Mouse (Mus musculus) heart, embryonic 10.5 days (tissue): Measurements from ENCODE around the gene Gabbr2. TPM values are rescaled to one million over a fixed set of nuclear protein-coding genes. Genes with fewer than 3 reads are reported as not detected.

ENCODE experiments used
- DNase-seq: peaks from one replicate; pipeline ENCODE4 v3.0.0-alpha.2; 2017; ENCODE audit warnings: low spot score
- H3K27ac ChIP-seq: fragments of 300-500 bp; sonication (generic); 2 replicates; pipeline ENCODE4 v1.5.1; 2016; ENCODE audit warnings: mild to moderate bottlenecking
- H3K27me3 ChIP-seq: fragments of 300-500 bp; sonication (generic); 2 replicates; pipeline ENCODE4 v1.6.1; 2016; ENCODE audit warnings: mild to moderate bottlenecking; ENCODE audit not compliant: poor library complexity, insufficient read depth, severe bottlenecking
- H3K36me3 ChIP-seq: fragments of 300-500 bp; sonication (generic); 2 replicates; pipeline ENCODE4 v1.6.1; 2016; ENCODE audit warnings: mild to moderate bottlenecking, moderate library complexity
- H3K4me1 ChIP-seq: fragments of 300-500 bp; sonication (generic); 2 replicates; pipeline ENCODE4 v1.6.1; 2016; ENCODE audit warnings: mild to moderate bottlenecking
- H3K4me3 ChIP-seq: fragments of 300-500 bp; sonication (generic); 2 replicates; pipeline ENCODE4 v1.5.1; 2016; ENCODE audit warnings: mild to moderate bottlenecking, moderate library complexity
- H3K9me3 ChIP-seq: fragments of 300-500 bp; sonication (generic); 2 replicates; pipeline ENCODE4 v1.6.1; 2016; ENCODE audit warnings: mild to moderate bottlenecking, moderate library complexity
- WGBS: fragments of 180-500 bp; shearing (Covaris S2); methylation state at CpG from one replicate; pipeline ENCODE4 v1.1.7; 2016; 5-methylcytosine and 5-hydroxymethylcytosine counted together
- polyA plus RNA-seq: library from polyadenylated mRNA; unstranded; fragments of >200 nt; fragmentation: Nextera tagmentation; extraction: Ambion mirVana; gene quantifications from 2 replicates; pipeline ENCODE4 v1.2.1, GENCODE M21; 2016

Gabbr2 gene
- polyA plus RNA-seq, 1 experiment from 2014 or later, result 0.13 TPM

DNA sequence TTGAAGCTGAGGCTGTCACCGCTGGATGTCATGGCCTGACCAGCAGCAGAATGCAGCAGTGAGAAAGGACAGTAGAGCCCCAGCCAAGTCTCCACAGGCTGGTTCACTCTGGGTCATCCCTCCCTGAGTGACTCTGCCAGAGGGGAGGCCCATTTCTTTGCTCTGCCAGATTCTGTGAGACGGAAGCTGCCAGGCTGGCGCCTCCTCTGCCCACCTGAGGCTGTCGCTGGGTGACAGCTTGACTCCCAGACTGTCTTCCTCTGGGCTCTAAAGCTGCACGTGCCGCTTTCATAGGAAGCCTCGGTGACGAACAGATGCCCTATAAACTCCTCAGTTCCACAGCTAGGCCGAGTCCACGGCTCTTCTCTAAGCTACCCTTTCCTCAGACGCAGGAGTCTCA is 264.5 kb downstream of the Gabbr2 start:
- H3K27ac ChIP-seq, result no peak overlapping the region
- peaks cover 20% of the 10 kb centered on the region; the same call in 1 of the 2 replicates for H3K4me1 ChIP-seq
- no peak for DNase-seq
- 80% methylated on average over 11 of the region's 11 CpGs for WGBS
- H3K4me3 ChIP-seq, result no peak overlapping the region
- no peaks in the 10 kb centered on the region for H3K36me3 ChIP-seq
- H3K9me3 ChIP-seq, result no peaks in the 10 kb centered on the region
- H3K27me3 ChIP-seq, result peaks cover 24% of the 10 kb centered on the region

DNA sequence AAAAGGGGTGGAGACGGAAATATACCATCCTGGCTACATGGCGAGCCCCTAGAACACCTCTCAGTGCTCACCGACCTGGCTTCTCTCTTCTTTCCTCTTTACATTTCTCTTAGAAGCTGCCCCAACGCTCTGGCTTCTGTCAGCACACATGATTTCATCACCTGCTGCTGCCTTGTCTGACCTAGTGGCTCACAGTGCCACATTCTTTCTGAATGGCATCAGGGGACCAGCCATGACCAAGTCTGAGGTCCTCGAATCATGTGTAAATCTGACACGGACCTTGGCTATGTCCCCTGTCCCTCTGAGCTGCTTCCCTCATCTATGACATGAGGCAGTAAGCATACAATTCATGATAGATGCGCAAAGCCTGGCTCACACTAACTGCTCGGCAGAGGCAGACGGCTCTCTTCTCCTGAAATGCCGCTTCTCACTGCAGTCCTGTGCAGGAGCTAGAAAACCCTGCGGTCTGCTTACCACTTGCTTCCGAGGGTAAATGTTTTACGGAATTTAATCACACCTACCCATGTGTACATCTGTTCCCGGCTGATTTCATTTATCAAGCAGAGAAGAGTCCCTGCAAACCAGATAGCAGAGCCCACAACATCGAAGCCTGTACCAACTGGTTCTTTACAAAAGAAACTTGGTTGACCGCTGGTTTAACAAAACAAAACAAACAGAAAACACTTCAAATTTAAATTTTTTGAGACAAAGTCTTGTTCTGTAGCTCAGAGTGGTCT is 270.7 kb downstream of the Gabbr2 start:
- H3K27ac ChIP-seq, result no peak overlapping the region; the same call in 1 of the 2 replicates
- 50% methylated on average over 16 of the region's 16 CpGs for WGBS

DNA sequence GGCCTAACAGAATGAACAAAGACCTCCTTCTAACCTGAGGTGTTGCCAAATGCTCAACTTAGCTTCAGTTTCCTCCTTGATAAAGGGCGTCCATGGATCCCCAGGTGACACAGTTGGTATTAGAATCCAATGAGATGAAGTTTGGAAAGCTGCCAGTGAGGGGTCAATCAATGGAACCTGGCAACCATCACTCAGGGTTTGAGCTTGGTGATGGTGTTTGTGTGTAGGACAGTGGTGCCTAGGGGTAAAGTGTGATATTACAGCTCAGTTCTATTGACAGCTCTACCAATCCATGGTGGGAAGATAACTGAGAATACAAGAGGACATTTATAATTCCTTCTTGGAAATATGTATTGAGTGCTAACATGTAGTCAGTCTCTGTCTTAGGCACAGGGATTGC is 271.6 kb downstream of the Gabbr2 start:
- DNase-seq, result no peak
- no peaks in the 10 kb centered on the region for H3K9me3 ChIP-seq
- no peak overlapping the region for H3K4me3 ChIP-seq
- WGBS, result 44% methylated on average over 1 of the region's 1 CpGs
- peaks cover 30% of the 10 kb centered on the region; the same call in 1 of the 2 replicates for H3K27me3 ChIP-seq
- H3K27ac ChIP-seq, result no peak overlapping the region
- peaks cover 30% of the 10 kb centered on the region for H3K4me1 ChIP-seq
- H3K36me3 ChIP-seq, result no peaks in the 10 kb centered on the region

More for the DNA sequence above, 270.7 kb downstream of the Gabbr2 start:
- H3K9me3 ChIP-seq, result no peaks in the 10 kb centered on the region
- H3K27me3 ChIP-seq, result peaks cover 35% of the 10 kb centered on the region; the same call in 1 of the 2 replicates
- H3K4me1 ChIP-seq, result peaks cover 28% of the 10 kb centered on the region
- no peaks in the 10 kb centered on the region for H3K36me3 ChIP-seq
- DNase-seq, result peak; percentile 84
- no peak overlapping the region for H3K4me3 ChIP-seq

DNA sequence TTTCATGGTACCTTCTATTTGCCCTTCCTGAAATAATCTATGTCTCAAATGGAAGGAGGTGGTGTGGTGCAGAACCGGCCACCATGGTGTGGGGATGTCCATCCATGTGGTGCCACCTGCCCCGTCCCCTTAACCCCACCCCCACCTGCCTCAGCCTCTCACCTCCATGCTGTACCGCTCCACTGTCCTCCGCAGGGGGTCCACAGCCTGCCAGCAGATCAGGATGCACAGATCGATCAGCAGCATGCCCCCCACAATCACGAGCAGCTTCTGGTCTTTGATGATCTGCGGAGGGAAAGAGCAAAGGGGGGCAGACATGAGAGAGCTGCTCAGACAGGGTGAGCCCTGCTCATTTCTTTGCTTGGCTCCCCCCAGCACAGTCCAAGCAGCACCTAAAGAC is 273.0 kb downstream of the Gabbr2 start:
- Histone ChIP-seq H3K27ac (no peak overlapping the region), H3K4me3 (no peak overlapping the region), H3K9me3 (no peaks in the 10 kb centered on the region), H3K27me3 (peaks cover 27% of the 10 kb centered on the region; the same call in 1 of the 2 replicates), H3K4me1 (peaks cover 30% of the 10 kb centered on the region), H3K36me3 (no peaks in the 10 kb centered on the region)
- DNase-seq, result no peak
- 31% methylated on average over 7 of the region's 7 CpGs for WGBS

DNA sequence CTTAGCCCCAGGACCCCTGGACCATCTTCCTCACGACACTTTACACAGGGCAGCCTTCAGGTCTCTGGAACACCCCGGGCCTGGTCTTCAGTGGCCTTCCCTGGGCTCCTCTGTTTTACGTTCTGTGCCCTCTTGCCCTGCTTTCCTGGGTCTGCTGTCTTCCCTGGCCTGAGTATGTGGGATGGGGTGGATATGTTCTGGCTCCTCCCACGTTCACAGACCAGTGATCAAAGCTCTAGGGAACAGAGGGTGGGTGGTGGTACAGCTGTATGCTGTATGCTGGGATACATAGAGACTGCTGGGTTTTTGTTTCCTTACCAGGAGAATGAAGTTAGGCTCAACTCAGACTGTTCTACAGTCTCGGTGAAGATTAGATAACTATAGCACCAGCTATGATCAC is 274.5 kb downstream of the Gabbr2 start:
- peaks cover 30% of the 10 kb centered on the region for H3K4me1 ChIP-seq
- H3K36me3 ChIP-seq, result no peaks in the 10 kb centered on the region
- peaks cover 24% of the 10 kb centered on the region; the same call in 1 of the 2 replicates for H3K27me3 ChIP-seq
- no peak overlapping the region for H3K27ac ChIP-seq
- 41% methylated on average over 5 of the region's 5 CpGs for WGBS
- H3K9me3 ChIP-seq, result no peaks in the 10 kb centered on the region
- DNase-seq, result no peak
- no peak overlapping the region for H3K4me3 ChIP-seq

DNA sequence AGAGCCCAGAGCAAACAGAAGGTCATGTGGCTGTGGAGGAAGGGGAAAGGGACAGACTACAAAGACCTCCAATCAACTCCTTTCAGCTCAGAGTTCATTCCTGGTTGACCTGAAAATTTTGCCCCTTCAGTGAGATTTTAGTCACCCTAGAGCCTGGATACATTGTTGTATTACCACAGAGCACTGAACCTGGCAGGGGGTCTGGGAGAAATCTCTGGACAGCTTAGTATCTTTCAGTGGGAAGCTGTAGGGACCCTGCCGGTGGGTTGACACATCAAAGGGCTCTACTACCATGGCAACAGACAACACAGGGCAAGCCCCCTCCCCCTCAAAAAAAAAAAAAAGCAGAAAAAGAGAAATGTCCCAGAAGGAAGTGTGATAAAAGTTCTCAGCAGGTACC is 275.3 kb downstream of the Gabbr2 start:
- H3K36me3 ChIP-seq, result no peaks in the 10 kb centered on the region
- no peak overlapping the region for H3K27ac ChIP-seq
- H3K4me3 ChIP-seq, result no peak overlapping the region
- DNase-seq, result no peak
- H3K9me3 ChIP-seq, result no peaks in the 10 kb centered on the region
- peaks cover 24% of the 10 kb centered on the region; the same call in 1 of the 2 replicates for H3K27me3 ChIP-seq
- WGBS, result 0% methylated on average over 1 of the region's 1 CpGs
- H3K4me1 ChIP-seq, result peaks cover 30% of the 10 kb centered on the region

DNA sequence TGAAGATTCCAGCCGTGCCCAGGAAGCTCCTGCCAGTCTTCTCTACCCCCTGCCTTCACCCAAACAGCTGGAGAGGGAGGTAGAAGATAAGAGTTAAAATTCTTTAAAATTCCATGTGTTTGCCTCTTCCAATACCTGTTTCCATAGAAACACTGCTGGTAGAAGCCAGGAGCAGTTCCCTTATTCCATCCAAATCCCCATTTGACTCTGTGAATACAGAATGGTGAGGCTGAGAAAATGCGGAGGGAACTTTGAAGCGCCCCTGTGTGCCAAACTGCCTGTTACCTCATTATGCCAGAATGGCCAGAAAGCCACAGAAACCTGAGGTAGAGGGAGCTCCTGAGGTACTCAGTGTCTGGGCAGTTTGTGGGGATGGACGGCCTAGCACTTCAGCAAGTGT is 281.1 kb downstream of the Gabbr2 start:
- Histone ChIP-seq H3K27me3 (no peaks in the 10 kb centered on the region), H3K27ac (no peak overlapping the region), H3K36me3 (no peaks in the 10 kb centered on the region), H3K4me1 (peaks cover 24% of the 10 kb centered on the region), H3K9me3 (no peaks in the 10 kb centered on the region), H3K4me3 (no peak overlapping the region)
- 60% methylated on average over 4 of the region's 4 CpGs for WGBS
- DNase-seq, result no peak

DNA sequence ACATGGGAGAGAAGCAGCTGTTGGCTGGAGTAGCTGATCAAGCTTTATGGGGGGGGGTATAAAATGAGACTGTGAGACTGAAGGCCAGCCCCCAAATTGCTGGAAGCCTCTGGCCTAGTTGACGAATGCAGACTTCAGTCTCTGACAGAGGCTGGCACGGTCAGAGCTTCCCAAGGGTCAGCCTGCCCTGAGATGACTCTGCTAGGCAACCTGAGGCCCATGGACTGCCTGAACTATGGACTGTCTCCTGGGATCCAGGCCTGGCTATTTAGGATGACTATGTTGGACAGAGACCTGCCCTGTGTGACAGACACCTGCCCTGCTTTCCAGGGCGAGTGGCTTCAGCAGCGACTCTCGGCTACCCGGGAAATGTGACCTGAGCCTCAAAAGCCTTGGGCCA is 281.7 kb downstream of the Gabbr2 start:
- no peak for DNase-seq
- no peak overlapping the region for H3K27ac ChIP-seq
- 61% methylated on average over 6 of the region's 6 CpGs for WGBS
- H3K36me3 ChIP-seq, result no peaks in the 10 kb centered on the region
- H3K9me3 ChIP-seq, result no peaks in the 10 kb centered on the region
- H3K4me1 ChIP-seq, result peaks cover 24% of the 10 kb centered on the region
- no peaks in the 10 kb centered on the region for H3K27me3 ChIP-seq
- no peak overlapping the region for H3K4me3 ChIP-seq

DNA sequence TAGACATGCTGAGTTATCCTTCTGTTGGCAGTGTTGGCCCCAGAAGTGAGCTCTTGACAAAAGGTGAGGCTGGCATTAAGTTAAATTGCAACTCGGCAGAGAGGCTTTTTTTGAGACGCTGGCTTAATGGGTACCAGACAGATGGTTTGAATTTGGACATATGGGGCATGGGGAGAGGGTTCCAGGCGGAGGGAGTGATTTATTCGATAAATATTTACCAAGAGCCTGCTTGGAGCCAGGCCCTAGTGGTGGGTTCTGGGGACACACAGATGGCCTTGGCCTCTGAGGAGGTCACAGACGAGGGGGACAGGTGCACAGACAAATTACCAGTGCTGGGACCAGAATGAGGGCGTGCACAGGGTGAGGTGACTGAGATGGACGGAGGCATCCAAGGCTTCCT is 282.2 kb downstream of the Gabbr2 start:
- H3K9me3 ChIP-seq, result no peaks in the 10 kb centered on the region
- no peak overlapping the region for H3K27ac ChIP-seq
- no peaks in the 10 kb centered on the region for H3K27me3 ChIP-seq
- peaks cover 28% of the 10 kb centered on the region for H3K4me1 ChIP-seq
- H3K4me3 ChIP-seq, result no peak overlapping the region
- no peaks in the 10 kb centered on the region for H3K36me3 ChIP-seq
- DNase-seq, result no peak
- WGBS, result 84% methylated on average over 7 of the region's 7 CpGs

DNA sequence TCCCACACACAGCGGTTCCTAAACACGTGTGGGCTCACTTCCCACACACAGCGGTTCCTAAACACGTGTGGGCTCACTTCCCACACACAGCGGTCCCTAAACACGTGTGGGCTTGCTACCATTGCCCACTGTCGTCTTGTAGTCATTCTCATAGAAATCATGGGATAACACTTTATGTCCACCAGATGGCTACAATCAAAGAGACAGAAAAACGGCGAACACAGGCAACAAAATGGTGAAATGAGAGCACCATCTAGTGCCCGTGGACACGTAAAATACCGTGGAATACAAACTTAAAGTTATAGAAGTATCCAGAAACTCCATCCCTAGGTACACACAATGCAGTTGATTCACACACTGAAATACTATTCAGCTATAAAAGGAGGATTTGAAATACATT is 285.9 kb downstream of the Gabbr2 start:
- Histone ChIP-seq H3K4me1 (peaks cover 28% of the 10 kb centered on the region), H3K27me3 (no peaks in the 10 kb centered on the region), H3K27ac (no peak overlapping the region), H3K4me3 (no peak overlapping the region), H3K9me3 (no peaks in the 10 kb centered on the region), H3K36me3 (no peaks in the 10 kb centered on the region)
- whole genome bisulfite sequencing, result 82% methylated on average over 12 of the region's 12 CpGs
- DNase-seq, result no peak

DNA sequence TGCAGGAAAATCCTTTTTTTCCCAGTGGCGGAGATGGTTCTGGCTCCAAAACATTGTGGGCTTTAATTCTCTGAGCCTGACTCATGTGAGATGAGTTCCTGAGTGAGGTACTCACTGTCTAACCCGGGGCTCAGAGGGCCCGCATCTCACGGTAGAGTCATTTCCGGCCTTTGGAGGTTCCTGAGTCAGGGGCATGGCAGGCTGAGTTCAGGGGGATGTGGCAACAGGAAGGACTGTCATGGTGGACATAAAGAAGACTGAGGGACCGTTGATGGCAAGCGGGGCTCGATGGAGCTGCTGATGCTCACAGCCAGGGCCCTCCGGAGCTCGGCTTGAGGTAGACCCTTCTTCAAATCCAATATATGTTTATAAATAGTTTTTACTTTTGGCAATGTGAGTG is 288.5 kb downstream of the Gabbr2 start:
- no peaks in the 10 kb centered on the region for H3K36me3 ChIP-seq
- no peak overlapping the region for H3K4me3 ChIP-seq
- no peak overlapping the region for H3K27ac ChIP-seq
- no peak for DNase-seq
- no peaks in the 10 kb centered on the region; the same call in 1 of the 2 replicates for H3K27me3 ChIP-seq
- no peaks in the 10 kb centered on the region for H3K9me3 ChIP-seq
- peaks cover 25% of the 10 kb centered on the region for H3K4me1 ChIP-seq
- 93% methylated on average over 10 of the region's 10 CpGs for WGBS

DNA sequence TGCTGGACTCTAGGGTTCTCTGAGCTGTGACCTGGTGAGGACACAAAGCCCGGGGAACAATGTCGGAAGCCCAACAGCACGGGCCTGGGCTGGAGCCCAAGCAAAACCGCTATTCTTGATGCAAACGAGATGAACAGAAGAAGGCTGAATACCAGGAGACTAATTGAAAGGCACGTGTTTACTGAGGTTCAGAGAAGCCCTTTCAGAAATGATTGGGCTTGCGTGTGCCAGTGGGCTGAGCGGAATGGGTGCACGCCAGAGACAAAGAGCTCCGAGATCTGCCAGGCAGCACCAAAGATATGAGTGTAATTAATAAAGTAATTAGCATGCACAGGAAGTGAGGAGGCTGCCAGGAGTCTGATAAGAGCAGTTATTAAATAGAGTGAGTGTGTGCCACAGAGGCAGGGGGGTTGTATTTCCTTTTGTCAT is 291.4 kb downstream of the Gabbr2 start:
- no peaks in the 10 kb centered on the region; the same call in 1 of the 2 replicates for H3K27me3 ChIP-seq
- no peaks in the 10 kb centered on the region for H3K9me3 ChIP-seq
- H3K27ac ChIP-seq, result no peak overlapping the region
- peaks cover 17% of the 10 kb centered on the region; the same call in 1 of the 2 replicates for H3K4me1 ChIP-seq
- no peak overlapping the region for H3K4me3 ChIP-seq
- WGBS, result 84% methylated on average over 10 of the region's 10 CpGs
- no peak for DNase-seq
- no peaks in the 10 kb centered on the region for H3K36me3 ChIP-seq

DNA sequence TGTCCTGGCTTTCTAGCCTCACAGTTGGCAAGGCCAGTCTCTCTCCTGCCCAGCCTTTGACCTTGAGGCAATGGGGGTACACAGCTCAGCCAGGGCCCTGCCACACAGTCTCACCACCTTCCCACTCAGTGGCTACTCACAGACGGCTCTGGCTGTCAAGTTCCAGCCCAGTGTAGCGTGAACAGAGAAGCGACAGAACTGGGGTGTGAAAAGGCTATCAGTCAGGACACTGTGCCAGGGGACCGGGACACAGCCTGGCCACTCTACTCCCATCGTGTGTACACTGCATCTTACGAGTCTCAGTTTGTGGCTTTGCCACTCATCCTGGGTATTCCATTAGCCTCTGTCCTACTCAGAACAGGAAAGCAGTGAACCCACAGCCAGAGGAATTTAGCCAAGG is 295.2 kb downstream of the Gabbr2 start:
- H3K27me3 ChIP-seq, result peaks cover 6% of the 10 kb centered on the region
- H3K4me1 ChIP-seq, result peaks cover 9% of the 10 kb centered on the region; the same call in 1 of the 2 replicates
- DNase-seq, result no peak
- H3K9me3 ChIP-seq, result peaks cover 2% of the 10 kb centered on the region; the same call in 1 of the 2 replicates
- 0 out of 2 replicates have a peak overlapping the region, but pooled peaks have one; percentile 3 for H3K27ac ChIP-seq
- no peak overlapping the region for H3K4me3 ChIP-seq
- no peaks in the 10 kb centered on the region for H3K36me3 ChIP-seq
- 56% methylated on average over 6 of the region's 6 CpGs for WGBS
